ENCODE assay signal across 10 mouse cellular contexts in genomic region chr19:44741091-44741763, GRCm38 (mm10). TPM values are rescaled to one million over a fixed set of nuclear protein-coding genes. Genes with fewer than 3 reads are reported as not detected.
DNase-seq lines count a peak whose midpoint lies in the region; ATAC-seq and TF ChIP-seq lines count a peak whose summit lies in the region.
"Had no signal": no experiment of that assay in that cellular context is flagged by ENCODE, and none has a peak within 500 bp of the region (broad histone marks: within the 10 kb centered on the region; RNA-seq: fewer than 3 reads in every experiment).

No protein-coding gene starts in this region.

- peak overlapping the region; percentile 65 for H3K4me3 ChIP-seq in gastrocnemius, adult 2 months
- peak overlapping the region; percentile 14; the same call in 1 of the 2 replicates for H3K4me3 ChIP-seq in forebrain, embryonic 13.5 days
- peak overlapping the region; percentile 50 for H3K4me3 ChIP-seq in kidney, embryonic 16.5 days (ENCODE audit: low read length)
- H3K4me3 ChIP-seq in midbrain, embryonic 16.5 days (ENCODE audit: low read depth, low read length) = no peak overlapping the region

- peak overlapping the region; percentile 76 for H3K27ac ChIP-seq in gastrocnemius, adult 2 months
- H3K27ac ChIP-seq in forebrain, embryonic 13.5 days = no peak overlapping the region
- peak overlapping the region; percentile 99 for H3K27ac ChIP-seq in kidney, embryonic 16.5 days (ENCODE audit: low read length)
- no peak overlapping the region for H3K27ac ChIP-seq in midbrain, embryonic 16.5 days (ENCODE audit: low read length)

- H3K9ac ChIP-seq in forebrain, embryonic 13.5 days = no peak overlapping the region
- peak overlapping the region; percentile 76 for H3K9ac ChIP-seq in kidney, embryonic 16.5 days (replicated peaks; ENCODE audit: low read length)
- H3K9ac ChIP-seq in midbrain, embryonic 16.5 days (ENCODE audit: low read depth, low read length) = no peak overlapping the region

- no peak for DNase-seq in gastrocnemius, adult 2 months
- DNase-seq in gastrocnemius, postnatal 10 days = no peak
- no peak for DNase-seq in retina, postnatal 1 day
- no peak for DNase-seq in cerebellum, adult 11-12 months
- DNase-seq in urinary bladder, postnatal 4 days (ENCODE audit: low spot score in 2 of 2) = no peak
- DNase-seq: cerebellum, adult 11 months; lung, postnatal 4 days had no signal

- no peak for ATAC-seq in forebrain, embryonic 13.5 days
- ATAC-seq in kidney, embryonic 16.5 days (ENCODE audit: low FRiP score, low TSS enrichment) = peak; percentile 86
- no peak for ATAC-seq in midbrain, embryonic 16.5 days

- WGBS in forebrain, embryonic 13.5 days = under 1% methylated on average over 48 of the region's 48 CpGs
- under 1% methylated on average over 48 of the region's 48 CpGs for WGBS in kidney, embryonic 16.5 days
- WGBS in midbrain, embryonic 16.5 days = under 1% methylated on average over 48 of the region's 48 CpGs

- no peaks in the 10 kb centered on the region for H3K36me3 ChIP-seq in forebrain, embryonic 13.5 days (ENCODE audit: poor library complexity, severe bottlenecking)
- no peaks in the 10 kb centered on the region for H3K36me3 ChIP-seq in kidney, embryonic 16.5 days (ENCODE audit: insufficient read depth, low read length)
- H3K36me3 ChIP-seq in midbrain, embryonic 16.5 days (ENCODE audit: control insufficient read depth, insufficient read depth, low read length) = no peaks in the 10 kb centered on the region

- H3K27me3 ChIP-seq in forebrain, embryonic 13.5 days = peaks cover 100% of the 10 kb centered on the region
- H3K27me3 ChIP-seq in kidney, embryonic 16.5 days (ENCODE audit: insufficient read depth, low read length) = peaks cover 58% of the 10 kb centered on the region
- peaks cover 92% of the 10 kb centered on the region for H3K27me3 ChIP-seq in midbrain, embryonic 16.5 days (ENCODE audit: control insufficient read depth, insufficient read depth, low read depth, low read length)

- peak overlapping the region; percentile 36 for H3K4me2 ChIP-seq in forebrain, embryonic 13.5 days
- H3K4me2 ChIP-seq in kidney, embryonic 16.5 days (replicated peaks; ENCODE audit: low read depth, low read length) = peak overlapping the region; percentile 71
- 0 out of 2 replicates have a peak overlapping the region, but pooled peaks have one; percentile 4 for H3K4me2 ChIP-seq in midbrain, embryonic 16.5 days (ENCODE audit: low read length)

- TF ChIP-seq CTCF in gastrocnemius, adult 2 months (IDR thresholded peaks at IDR 0.05) = no peak

- H3K9me3 ChIP-seq in forebrain, embryonic 13.5 days (replicated peaks) = peaks cover 5% of the 10 kb centered on the region; the same call in 1 of the 2 replicates
- H3K9me3 ChIP-seq in kidney, embryonic 16.5 days (ENCODE audit: low read length) = no peaks in the 10 kb centered on the region
- no peaks in the 10 kb centered on the region for H3K9me3 ChIP-seq in midbrain, embryonic 16.5 days (replicated peaks; ENCODE audit: control insufficient read depth, low read length, poor library complexity, severe bottlenecking)

- intact Hi-C loops in gastrocnemius, adult 2 months (cut with DNase I) = no loop called here

- H3K4me1 ChIP-seq in forebrain, embryonic 13.5 days = peaks cover 15% of the 10 kb centered on the region
- H3K4me1 ChIP-seq in kidney, embryonic 16.5 days (ENCODE audit: insufficient read depth, low read length) = peaks cover 51% of the 10 kb centered on the region
- peaks cover 4% of the 10 kb centered on the region; the same call in 1 of the 2 replicates for H3K4me1 ChIP-seq in midbrain, embryonic 16.5 days (ENCODE audit: control insufficient read depth, insufficient read depth, low read length)

RNA-seq across cellular contexts. Expression of gene Pax2, which starts 14.6 kb away (rescaled TPM):
- not detected for total RNA-seq in gastrocnemius, adult 2 months (2021)
- total RNA-seq in gastrocnemius, postnatal 10 days (2021) = not detected
- 0.05 TPM in 1 of 2 replicates, not detected in the other for polyA plus RNA-seq in forebrain, embryonic 13.5 days (2015; fragmentation: Nextera tagmentation; extraction: Ambion mirVana)
- polyA plus RNA-seq in kidney, embryonic 16.5 days (2015; fragmentation: Nextera tagmentation; extraction: Ambion mirVana) = 23.8 and 33.2 TPM in 2 replicates
- 0.33 and 0.41 TPM in 2 replicates for polyA plus RNA-seq in midbrain, embryonic 16.5 days (2015; fragmentation: Nextera tagmentation; extraction: Ambion mirVana)

Comparison
In these comparisons a context has a peak if more than half of its experiments do, and no peak if none do; other contexts are left out.
1. H3K27ac ChIP-seq: peak in gastrocnemius, adult 2 months (single experiment) and kidney, embryonic 16.5 days (single experiment); none in forebrain, embryonic 13.5 days (single experiment) and midbrain, embryonic 16.5 days (single experiment).
2. H3K4me2 ChIP-seq: peak in every context shown above with its lines; median percentile 71 in kidney, embryonic 16.5 days; 36 in forebrain, embryonic 13.5 days; 4 in midbrain, embryonic 16.5 days.
3. RNA of gene Pax2, which starts 14.6 kb away (polyA plus RNA-seq): 23.8 to 33.2 TPM in kidney, embryonic 16.5 days; 0.33 to 0.41 TPM in midbrain, embryonic 16.5 days and 0.05 TPM in forebrain, embryonic 13.5 days; every median in the first group is over 10 times any median in the second.